Mouse (Mus musculus): Measurements from ENCODE around the gene Lix1l. TPM values are rescaled to one million over a fixed set of nuclear protein-coding genes. Genes with fewer than 3 reads are reported as not detected.
A peak's percentile ranks its signal among the peaks of the same experiment; 100 is the strongest.

The Lix1l gene
- 10 to 100 TPM; 28.3 to 28.6 TPM for total RNA-seq (2021)
- long read RNA-seq, experiment 1, partial matches to known transcripts: 1 of 8 reads
- long read RNA-seq, experiment 1, other reads (novel, unspliced or antisense): 7 of 8 reads
- long read RNA-seq, experiment 2, partial matches to known transcripts: 0 of 7 reads
- long read RNA-seq, experiment 2, other reads (novel, unspliced or antisense): 6 of 7 reads

DNA sequence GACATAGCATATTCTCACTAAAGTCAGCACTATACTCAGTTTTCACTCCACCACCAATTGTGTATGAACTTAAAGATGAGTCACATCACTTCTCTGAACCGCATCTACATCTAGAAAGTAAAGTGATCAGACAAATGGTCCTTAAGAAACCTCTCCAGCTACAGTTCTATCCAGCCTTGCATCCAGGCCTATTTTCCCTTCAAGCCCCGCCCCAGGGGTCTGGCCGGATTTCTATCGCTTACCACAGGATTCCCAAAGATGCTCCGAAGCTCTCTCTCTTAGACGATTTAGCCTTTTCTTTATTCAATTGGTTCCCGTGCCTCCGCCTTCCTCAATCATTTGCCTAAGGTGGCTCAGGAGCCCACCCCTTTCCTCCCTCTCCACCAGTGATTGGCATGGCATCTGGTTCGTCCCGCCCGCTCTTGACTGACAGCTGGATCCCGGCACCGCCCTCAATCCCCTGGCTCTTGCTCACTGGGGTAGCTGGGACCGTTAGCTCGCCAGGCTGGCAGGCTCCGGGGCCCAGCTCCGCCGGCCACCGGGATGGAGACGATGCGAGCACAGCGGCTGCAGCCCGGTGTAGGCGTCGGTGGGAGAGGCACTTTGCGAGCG, at the start of gene Lix1l:
Gene Lix1l, plus strand, starts transcription at position 511 of the 612 bp plus-strand sequence.
- DNase-seq: peak; percentile 93 to 95
- intact Hi-C loops (cut with DNase I): no loop called here

DNA sequence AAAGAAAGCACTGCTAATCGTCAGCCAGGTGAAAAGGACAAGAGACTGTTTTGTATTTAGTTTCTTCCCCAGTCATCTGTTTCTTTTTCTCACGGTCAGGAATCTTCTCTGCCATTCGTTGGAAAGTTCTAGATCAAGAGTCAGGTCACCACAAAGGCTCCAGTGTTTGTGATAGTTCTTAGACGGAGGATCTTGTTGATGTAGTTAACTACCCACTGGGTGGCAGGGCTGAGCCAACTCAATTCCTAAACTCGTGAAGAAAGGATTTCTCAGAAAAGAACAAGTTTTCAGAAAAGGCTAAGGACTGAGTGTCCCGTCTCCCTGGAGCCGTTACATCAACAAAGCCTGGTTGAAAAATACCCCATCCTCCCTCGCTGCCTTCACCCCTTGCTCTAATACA, 49.7 kb upstream of the Lix1l start:
- intact Hi-C loops (cut with DNase I): no loop called here
- DNase-seq: peak in 1 of 2 experiments; percentile 63

DNA sequence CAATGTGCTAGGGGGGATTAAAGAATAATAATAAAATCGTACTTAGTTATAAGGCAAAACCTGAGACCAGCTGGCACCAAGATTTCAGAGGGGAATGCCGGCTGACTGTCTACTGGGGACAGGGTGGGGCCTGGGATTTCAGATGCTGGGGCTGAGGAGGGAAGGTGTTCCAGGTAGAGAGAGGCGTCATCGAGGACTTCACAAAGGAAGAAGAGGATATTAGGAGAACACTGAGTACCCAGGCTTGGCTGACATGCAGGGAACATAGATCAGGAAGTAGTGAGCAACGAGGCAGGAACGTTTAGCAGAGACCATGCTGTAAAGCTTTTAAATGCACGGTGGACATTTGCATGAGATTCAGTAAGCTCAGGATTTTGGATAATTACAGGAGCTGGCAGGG, 49.1 kb upstream of the Lix1l start:
- intact Hi-C loops (cut with DNase I): no loop called here
- no peak for DNase-seq

DNA sequence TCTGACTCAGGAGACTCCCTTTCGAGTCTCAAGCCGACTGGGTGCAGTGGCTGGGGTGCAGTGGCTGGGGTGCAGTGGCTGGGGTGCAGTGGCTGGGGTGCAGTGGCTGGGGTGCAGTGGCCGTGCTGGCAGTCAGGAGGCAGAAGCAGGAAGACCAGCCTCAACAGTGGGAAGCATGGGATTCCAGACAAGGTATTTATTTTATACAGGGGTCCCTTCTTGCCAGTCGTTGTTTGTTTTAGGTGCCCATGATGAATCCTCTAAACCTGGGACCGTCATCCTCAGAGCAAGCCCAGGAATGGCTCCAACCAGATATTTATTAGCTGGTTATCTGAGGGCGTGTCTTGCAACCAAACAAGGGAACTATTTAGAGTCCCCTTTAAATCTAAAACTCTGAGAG, 47.3 kb upstream of the Lix1l start:
- intact Hi-C loops (cut with DNase I): no loop called here
- DNase-seq: no peak

DNA sequence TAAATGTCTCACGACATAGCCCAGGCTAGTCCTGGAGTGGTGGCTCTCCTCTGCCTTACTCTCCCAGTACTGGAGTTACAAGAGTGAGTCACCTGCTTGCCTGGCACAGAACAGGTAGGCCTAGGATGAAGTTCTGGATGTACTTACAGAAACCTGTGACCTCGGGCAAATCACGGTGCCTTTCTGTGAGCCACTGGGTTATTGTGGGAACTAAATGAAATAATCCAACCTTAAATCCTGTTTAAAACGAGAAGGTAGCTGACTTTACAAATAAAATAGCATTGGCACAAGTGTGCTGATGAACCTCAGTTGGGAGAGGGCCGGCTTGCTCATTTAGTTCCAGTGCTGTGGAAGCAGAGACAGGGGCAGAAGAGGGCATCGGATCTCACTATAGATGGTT, 46.7 kb upstream of the Lix1l start:
- intact Hi-C loops (cut with DNase I): no loop called here
- DNase-seq: no peak

DNA sequence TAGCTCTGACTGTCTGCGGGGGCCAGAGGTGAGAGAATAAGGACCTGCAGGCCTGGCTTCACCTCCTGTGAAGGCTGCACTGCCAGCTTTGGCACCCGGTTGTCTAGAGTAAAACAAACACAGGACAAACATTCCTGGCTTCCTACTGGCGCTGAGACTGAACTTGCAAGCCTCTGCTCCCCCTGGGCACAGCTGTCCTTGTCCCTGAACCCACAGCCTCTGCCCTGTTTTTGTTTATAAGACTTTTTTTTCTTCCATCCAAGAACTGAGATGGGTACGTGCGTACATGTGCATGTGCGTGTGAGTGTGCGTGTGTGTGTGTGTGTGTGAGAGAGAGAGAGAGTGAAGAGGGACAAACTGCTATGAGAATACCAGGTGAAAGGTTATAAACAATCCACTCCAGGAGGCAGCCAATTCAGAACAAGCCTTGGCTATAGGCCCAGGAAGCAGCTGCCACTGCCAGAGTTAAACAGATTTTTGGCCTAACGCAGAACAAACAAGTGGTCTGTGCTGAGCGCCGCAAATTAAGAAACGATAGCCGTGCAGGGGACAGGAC, 45.8 kb upstream of the Lix1l start:
- peak; percentile 82 to 90 for DNase-seq
- intact Hi-C loops (cut with DNase I): no loop called here

DNA sequence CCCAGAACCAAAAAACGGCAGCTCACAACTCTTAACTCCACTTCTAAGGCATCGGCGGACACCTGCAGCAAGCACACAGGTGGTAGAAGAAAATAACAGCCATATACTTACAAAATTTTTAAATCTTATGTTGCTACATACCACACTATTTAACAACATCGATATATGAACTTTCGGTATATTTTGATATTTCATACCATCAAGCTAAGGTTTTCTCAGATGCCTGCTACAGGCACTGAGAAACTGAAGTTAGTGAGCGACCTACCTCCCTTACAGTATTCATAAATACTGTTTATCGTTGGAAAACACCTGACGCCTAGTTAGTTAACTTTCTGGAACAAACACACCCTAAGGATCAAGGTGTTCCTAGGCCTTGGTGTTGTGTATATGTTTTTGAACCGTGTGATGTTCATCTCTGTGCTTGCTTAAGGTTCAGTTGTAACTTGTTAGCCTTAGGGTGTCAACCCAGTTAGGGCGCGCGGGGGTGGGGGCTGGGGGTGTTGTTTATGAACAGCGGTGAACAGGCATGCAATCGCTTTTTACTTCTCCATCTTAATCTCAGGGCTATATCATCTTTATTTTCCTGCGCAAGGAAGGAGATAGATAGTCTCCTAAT, 44.8 kb upstream of the Lix1l start:
- no peak for DNase-seq
- intact Hi-C loops (cut with DNase I): no loop called here

DNA sequence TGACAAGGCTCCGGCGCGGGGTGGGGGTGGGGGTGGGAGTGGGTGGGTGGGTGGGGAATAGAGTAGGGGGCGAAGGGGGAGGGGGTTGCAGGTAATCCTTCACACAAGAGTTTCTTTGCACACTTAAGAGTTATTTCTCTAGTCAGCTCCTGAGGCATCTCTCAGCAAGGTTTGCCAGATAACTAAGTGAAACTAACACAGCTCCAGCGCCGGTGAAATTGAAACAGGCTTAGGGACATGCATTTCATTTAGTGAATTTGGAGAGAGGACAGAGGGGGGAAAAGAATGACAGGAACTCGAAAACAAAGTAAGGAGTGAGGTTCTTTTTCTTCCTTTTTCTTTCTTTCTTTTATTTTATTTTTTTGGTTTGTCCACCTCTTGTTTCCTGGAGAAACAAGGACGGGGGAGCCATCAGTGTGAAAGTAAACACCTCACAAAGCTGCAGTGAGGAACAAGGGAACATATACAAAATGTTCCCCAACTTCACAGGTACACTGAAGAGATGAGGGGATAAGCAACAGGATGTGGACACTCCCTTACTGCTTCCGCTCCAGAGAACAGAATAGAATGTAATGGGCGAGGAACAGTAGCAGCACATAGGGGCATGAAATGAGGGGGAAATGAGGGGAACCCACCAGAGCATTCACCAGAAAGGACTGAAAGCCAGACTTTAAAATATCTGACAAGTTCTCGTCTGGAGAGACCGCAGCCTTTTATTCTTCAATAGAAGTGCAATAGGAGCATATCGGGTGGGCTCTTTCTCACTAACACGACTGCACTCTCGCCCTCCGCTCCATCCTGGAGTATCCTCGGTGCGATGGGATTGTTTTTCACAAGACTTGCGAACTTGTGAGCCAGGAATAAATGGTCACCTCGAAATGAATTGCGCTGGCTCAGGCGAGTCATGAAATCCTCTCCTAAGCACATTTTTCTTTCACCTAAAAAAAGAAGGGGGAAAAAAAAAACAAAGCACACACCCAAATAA, 44.0 kb upstream of the Lix1l start:
- no peak for DNase-seq
- intact Hi-C loops (cut with DNase I): loop anchor here (1.0 kb wide), 1 partner anchor 19 kb away; the partner anchor contains the start of gene Gm16253

DNA sequence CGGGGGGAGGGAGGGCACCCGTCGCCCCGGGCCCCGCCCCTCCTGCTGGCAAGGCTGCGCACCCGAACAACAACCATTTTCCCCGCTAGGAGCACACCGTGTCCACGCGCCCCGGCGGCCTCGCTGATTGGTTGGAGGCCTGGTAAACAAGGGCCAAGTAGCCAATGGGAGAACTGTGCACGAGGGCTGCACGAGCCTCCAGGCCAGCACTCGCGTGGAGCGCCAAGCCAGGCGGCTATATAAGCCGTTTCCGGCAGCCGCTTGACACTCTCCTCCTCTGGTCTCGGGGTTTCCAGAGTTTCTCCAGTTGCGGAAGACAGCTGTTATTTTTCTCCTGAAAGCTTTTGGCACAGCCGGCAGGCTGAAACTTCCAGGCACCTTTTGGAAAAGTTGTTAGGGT, 43.3 kb upstream of the Lix1l start, which contains the start of gene Txnip:
Gene Txnip, plus strand, starts transcription at position 264 of the 400 bp plus-strand sequence.
- intact Hi-C loops (cut with DNase I): loop anchor here (1.0 kb wide), 1 partner anchor 19 kb away; the partner anchor contains the start of gene Gm16253

DNA sequence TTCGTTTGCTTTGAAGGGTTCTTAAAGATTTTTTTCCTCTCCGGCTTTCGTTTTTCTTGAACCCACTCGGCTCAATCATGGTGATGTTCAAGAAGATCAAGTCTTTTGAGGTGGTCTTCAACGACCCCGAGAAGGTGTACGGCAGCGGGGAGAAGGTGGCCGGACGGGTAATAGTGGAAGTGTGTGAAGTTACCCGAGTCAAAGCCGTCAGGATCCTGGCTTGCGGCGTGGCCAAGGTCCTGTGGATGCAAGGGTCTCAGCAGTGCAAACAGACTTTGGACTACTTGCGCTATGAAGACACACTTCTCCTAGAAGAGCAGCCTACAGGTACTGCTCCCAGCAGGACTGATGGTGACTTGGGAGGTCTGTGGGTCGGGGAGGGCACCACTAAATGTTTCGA, 42.8 kb upstream of the Lix1l start:
- peak in 1 of 2 experiments; percentile 52 for DNase-seq
- intact Hi-C loops (cut with DNase I): no loop called here

More for the DNA sequence above, 43.3 kb upstream of the Lix1l start, which contains the start of gene Txnip:
- peak; percentile 100 for DNase-seq

DNA sequence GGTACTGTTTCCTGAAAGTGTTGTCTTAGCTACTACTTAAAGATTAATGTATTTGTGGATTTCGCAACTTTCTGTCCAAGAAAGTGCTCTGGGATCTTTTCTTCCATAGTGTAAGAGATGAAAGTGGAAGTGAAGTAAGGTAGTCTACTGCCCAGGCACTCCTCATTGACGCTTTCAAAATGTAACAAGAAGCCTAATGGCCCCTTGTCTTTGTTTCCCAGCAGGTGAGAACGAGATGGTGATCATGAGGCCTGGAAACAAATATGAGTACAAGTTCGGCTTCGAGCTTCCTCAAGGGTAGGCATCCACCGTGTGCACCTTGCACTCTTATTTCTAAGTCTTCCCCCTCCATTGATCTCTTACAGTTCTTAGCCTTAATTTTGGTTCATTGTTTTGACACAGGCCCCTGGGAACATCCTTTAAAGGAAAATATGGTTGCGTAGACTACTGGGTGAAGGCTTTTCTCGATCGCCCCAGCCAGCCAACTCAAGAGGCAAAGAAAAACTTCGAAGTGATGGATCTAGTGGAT, 42.2 kb upstream of the Lix1l start:
- DNase-seq: peak in 1 of 2 experiments; percentile 24
- intact Hi-C loops (cut with DNase I): no loop called here

DNA sequence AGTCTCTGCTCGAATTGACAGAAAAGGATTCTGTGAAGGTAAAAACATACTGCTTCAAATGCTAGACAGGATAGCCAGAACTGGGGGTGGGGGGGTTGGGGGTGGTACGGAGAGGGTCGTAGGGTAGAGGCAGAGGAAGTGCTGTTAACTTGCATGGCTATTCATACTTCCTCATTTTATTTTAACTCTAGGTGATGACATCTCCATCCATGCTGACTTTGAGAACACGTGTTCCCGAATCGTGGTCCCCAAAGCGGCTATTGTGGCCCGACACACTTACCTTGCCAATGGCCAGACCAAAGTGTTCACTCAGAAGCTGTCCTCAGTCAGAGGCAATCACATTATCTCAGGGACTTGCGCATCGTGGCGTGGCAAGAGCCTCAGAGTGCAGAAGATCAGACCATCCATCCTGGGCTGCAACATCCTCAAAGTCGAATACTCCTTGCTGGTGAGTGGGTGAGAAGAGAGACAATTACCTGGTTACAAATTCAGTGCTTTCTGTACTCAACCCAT, 41.5 kb upstream of the Lix1l start:
- intact Hi-C loops (cut with DNase I): no loop called here
- DNase-seq: peak in 1 of 2 experiments; percentile 39

DNA sequence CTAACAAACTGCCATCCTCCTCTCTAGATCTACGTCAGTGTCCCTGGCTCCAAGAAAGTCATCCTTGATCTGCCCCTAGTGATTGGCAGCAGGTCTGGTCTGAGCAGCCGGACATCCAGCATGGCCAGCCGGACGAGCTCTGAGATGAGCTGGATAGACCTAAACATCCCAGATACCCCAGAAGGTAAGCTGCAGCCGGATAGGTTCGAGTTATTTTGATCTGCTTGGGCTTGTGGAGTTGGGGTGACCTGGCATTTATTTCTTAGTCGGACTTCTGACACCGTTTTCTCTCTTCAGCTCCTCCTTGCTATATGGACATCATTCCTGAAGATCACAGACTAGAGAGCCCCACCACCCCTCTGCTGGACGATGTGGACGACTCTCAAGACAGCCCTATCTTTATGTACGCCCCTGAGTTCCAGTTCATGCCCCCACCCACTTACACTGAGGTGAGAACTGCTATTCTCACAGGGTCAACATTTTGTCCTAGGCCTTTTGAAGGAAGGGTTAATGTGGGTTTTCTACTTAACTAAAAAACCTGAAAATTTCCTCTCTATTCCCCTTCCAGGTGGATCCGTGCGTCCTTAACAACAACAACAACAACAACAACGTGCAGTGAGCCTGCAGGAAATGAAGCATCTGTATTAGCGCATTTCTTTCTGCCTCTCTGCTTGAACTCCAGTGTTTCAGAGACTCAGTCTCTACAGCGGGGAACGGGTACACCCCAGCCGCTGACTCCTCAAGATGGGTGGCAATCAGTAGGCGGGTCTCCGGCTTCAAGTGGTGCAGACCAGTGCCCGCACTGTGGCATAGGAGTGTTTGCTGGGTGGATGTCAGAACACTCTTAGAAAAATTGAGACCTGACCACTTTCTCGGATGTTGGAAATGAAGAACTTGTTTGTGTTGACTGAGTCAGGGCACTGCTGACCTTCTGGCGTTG, 40.8 kb upstream of the Lix1l start:
- intact Hi-C loops (cut with DNase I): no loop called here
- peak in 1 of 2 experiments; percentile 56 for DNase-seq

DNA sequence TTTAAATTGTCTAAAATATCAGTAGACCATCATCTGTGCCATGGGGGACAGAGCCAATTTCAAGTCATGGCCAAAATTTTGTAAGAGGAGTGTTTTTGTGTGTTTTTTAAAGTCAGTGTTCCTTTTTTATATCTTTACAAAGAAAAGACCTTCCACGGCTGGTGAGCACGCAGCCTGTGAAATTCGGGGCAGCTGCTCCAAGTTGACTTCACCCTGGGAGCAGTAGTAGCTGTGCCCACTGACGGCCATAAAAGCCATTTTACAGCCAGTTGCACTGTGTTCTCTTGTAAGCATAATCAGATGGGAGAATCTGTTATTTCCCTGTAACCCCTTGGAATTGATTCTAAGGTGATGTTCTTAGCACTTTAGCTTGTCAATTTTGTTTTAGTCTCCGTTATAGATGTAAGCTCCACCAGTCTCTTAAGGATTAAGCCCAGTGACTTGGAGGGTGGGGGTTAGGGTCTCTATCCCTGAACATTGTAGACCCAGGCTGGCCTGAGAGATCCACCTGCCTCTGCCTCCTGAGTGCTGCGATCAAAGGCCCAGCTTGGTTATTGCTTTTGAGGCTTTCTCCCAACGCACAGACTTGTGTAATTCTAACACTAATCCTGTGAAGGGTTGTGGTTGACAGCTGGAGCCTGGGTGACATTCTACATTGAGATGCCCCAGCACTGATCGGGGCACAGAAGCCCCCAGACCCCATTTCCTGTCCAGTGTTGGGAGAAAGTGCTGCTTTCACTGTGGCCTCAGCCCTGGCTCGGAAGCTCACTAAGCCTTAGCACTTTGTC, 39.9 kb upstream of the Lix1l start:
- intact Hi-C loops (cut with DNase I): no loop called here
- peak in 1 of 2 experiments; percentile 56 for DNase-seq

DNA sequence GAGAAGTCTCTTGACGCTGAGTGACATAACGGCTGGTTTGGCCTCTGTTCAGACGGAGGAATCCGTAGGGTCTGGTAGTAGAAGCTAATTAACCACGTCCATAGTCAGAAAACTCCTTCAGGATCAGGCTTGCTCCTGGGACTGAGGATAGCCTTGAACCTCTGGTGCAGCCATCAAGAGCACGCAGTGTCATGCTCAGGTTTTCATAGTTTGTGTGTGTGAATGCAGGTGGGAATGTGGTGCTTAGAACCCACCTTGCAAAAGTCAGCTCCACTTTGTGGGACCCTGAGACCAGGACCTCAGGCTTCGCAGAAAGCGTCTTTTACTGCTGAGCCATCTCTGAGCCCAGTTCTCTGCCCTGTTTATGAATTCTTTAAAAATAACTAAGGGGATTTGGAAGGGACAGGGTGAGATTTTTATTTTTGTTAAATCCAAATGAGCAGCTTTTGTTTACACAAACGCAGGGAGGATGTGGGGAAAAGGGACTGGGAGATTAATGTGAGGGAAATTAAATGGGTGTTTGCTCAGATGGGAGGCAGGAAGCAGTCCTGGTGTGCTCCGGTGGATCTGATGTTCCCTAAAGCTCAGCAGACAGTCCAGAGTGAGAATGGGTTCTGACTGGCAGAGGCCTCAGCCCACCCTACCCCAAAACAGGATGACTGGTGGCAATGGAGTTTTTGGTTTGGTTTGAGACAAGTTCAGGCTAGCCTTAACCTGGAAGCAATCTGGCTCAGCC, 38.8 kb upstream of the Lix1l start:
- intact Hi-C loops (cut with DNase I): no loop called here
- peak; percentile 50 to 79 for DNase-seq

DNA sequence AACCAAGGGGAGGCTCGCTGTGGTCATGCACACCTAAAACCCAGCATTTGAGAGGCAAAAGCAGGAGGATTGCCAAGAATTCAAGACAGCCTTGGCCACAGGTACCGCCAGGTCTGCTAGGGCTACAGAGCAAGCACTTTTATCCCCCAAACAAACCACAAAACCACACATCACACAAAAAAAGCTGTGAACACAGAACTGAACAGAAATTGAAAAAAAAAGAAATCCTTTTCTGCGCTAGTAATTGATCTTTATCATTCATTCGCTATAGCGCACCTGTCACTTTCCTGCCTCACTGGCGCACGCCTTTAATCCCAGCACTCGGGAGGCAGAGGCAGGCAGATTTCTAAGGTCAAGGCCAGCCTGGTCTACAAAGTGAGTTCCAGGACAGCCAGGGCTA, 37.7 kb upstream of the Lix1l start:
- DNase-seq: no peak
- intact Hi-C loops (cut with DNase I): no loop called here
